ENCODE assay signal across 10 mouse cellular contexts in genomic region chr2:9593931-9594330, GRCm38 (mm10).
A peak's percentile ranks its signal among the peaks of the same experiment; 100 is the strongest.
DNase-seq lines count a peak whose midpoint lies in the region; TF ChIP-seq lines count a peak whose summit lies in the region.
"Had no signal": no experiment of that assay in that cellular context is flagged by ENCODE, and none has a peak within 500 bp of the region (broad histone marks: within the 10 kb centered on the region; RNA-seq: fewer than 3 reads in every experiment).

No protein-coding gene starts in this region.

- no peak overlapping the region for H3K27ac ChIP-seq in left cerebral cortex, adult 2 months
- H3K27ac ChIP-seq: hindbrain, embryonic 13.5 days; liver, embryonic 14.5 days had no signal

- no peak overlapping the region for H3K4me3 ChIP-seq in left cerebral cortex, adult 2 months
- H3K4me3 ChIP-seq: hindbrain, embryonic 13.5 days had no signal

- DNase-seq in left cerebral cortex, postnatal 14 days (ENCODE audit: low spot score in 2 of 2), result peak; percentile 4 to 9
- no peak for DNase-seq in left cerebral cortex, postnatal 10 days (ENCODE audit: extremely low spot score in 1 of 2, low spot score in 2 of 2)
- peak; percentile 7 for DNase-seq in ZHBTc4 (ENCODE audit: low read depth, low spot score)
- peak; percentile 15 to 18 for DNase-seq in heart, postnatal 10 days
- peak; percentile 21 to 31 for DNase-seq in spleen, adult 18-20 months
- DNase-seq in kidney, adult 18-20 months, result no peak
- DNase-seq in left cerebral cortex, adult 11 months (ENCODE audit: low spot score), result no peak
- no peak for DNase-seq in left cerebral cortex, adult 2 months (ENCODE audit: extremely low spot score in 1 of 2, low spot score in 2 of 2)

- intact Hi-C loops in left cerebral cortex, postnatal 14 days (cut with DNase I), result no loop called here
- intact Hi-C loops in left cerebral cortex, postnatal 10 days (cut with DNase I), result no loop called here
- intact Hi-C loops in heart, postnatal 10 days (cut with DNase I), result no loop called here
- intact Hi-C loops in left cerebral cortex, adult 2 months (cut with DNase I), result no loop called here

- no peak for TF ChIP-seq CTCF in left cerebral cortex, adult 2 months (IDR thresholded peaks at IDR 0.05)

Comparison
In these comparisons a context has a peak if more than half of its experiments do, and no peak if none do; other contexts are left out.
1. DNase-seq: peak in left cerebral cortex, postnatal 14 days (2 of 2), ZHBTc4 (single experiment), heart, postnatal 10 days (2 of 2) and spleen, adult 18-20 months (2 of 2); none in left cerebral cortex, postnatal 10 days (0 of 2), kidney, adult 18-20 months (single experiment), left cerebral cortex, adult 11 months (single experiment) and left cerebral cortex, adult 2 months (0 of 2).